Mouse (Mus musculus) fat pad, adult 2 months (tissue): ENCODE data around the gene Zkscan16.

Source experiments
- DNase-seq: peaks from one replicate; pipeline ENCODE4 v3.0.0-alpha.2; 2011; ENCODE audit warnings: low read depth, low spot score; ENCODE audit errors: extremely low read depth

Zkscan16 gene

DNA sequence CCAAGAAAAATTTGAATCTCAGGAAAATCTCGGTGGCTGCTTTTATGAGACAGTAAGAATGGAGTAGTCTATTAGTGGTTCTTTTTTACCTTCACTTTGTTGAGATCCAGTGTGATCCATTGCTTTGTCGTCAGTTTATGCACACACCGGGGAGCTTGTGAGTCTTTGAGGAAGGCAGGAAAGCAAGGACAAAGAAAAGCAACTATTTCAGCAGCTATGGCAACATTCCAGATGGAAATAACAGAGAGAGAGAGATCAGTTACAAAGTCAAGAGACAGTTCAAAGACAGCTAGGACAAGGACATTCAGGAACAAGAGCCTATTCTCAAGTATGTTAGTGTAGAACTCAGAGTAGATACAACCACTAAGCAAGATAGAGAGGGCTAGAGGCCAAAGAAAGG, 7.6 kb upstream of the Zkscan16 start:
- no peak for DNase-seq

DNA sequence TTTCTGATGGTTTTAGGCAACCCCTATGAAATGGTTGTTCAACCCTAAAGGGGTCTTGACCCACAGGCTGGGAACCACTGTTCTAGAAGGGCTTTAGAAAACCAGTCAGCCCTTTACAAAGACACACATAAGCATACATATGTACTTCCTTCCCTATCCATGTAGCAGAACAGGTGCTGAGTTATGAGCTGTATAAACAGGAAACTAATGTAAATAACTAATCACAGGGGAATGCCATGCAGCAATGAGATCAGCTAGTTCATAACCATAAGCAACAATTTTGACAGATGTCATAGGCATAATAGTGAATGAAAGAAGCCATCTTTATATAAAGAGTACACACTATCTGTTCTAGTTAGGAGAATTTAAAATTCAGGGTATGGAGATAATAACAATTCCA, 1.8 kb upstream of the Zkscan16 start:
- no peak for DNase-seq

DNA sequence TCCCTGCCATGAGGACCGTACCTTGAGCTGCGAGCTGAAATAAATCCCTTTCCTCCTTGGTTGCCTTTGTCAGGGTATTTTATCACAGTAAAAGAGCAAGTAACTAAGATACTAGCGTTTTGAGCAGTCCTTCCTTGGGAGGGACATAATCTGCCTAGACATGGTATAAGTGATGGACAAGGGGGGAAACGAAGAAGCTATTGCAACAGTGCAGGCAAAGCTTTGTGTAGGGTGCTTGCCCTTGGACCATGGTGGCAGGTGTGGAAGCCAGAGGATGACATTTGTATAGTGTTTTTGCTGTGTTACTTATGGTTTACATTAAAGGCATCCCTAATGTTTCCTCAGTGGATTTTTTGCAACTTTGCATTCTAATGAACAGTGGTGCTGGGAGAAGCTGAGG, 486 bp upstream of the Zkscan16 start:
- no peak for DNase-seq

DNA sequence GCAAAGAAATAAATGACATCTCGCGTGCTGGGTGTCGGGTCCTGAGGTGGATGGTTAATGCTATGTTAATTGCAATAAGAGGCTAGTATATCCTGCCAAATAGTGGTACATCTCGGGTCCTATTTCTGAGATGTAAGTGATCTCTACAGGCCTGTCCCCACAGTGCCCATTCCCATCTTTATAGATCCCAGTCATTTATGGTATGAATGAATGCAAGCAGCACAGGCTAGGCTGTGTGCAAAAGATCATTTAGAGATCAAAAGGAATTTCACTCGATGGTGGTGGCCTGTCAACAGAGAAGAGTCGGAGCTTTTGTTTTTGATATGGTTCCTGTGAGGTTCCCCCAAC, 752 bp downstream of the Zkscan16 start:
- no peak for DNase-seq

DNA sequence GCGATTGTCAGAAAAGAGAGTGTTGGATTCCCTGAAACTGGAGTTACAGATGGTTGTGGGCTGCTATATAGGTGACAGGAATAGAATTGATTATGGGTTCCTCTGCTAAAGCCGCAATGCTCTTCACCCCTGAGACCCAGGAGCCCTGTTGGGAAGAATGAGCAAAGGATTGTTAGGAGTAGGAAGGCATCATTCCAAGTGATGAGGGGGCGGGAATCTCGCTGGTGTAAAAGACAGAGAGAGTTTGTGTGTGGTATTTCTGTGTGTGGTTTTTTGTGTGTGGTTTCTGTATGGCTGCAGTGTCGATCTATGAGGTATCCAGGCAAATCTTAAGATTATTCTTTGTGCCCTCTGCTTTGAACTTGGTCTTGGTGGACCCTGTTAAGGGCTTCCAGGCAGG, 1.3 kb downstream of the Zkscan16 start:
- DNase-seq, result no peak

DNA sequence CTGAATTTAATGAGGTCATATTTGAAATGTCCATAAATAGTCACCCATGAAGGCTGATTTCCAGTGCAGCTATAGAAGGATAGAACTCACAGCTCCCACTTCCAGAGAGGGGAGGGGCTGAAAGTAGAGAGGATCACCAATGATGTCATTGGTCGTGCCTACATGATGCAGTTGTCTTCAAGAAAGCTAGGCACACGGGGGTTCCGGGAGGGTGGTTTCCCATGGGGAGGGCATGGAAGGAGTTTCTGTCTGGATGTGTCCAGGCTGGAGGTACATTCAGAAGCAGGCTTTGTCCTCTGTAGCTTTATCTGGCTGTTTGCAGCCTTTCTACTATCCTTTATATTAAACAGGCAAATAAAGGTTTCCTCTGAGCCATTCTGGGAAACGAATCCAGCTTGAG, 5.0 kb downstream of the Zkscan16 start:
- no peak for DNase-seq

DNA sequence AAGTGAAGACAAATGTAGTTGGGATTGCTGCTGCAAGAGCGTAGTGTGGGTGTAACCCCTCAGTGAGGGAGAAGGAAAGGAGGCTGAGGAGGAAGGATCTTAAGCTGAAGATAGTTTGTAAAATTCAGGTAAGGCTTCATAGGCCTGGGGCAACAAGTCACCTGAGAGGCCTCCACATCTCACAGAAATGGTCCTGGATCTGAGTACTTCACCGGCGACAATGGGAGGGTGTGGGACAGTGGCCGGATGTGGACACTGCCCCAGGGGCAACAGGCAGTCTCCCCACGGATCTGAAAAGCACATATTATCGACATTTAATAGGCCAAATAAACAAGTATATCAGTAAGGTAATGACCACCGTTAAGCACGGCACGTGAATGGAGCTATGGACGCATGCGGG, 9.2 kb downstream of the Zkscan16 start:
- no peak for DNase-seq

DNA sequence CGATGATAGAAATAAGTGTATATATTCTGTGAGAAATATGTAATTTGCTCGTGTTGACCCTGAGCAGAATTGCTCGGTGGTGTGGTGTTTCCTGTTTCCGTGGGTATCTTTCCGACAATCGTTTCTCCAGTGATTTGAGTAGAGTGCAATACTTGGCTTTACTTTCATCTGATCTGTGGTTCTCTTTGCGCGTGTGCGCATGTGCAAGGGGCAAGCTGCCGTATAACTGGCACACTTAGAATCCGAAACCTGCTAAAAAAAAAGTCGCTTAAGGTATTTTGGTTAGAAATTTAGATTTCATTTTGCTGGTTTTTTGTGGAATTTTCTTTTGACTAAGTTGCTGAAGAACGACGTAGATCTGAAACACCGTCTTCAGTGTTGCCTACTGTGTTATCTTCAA, 18.3 kb downstream of the Zkscan16 start:
- DNase-seq, result no peak

DNA sequence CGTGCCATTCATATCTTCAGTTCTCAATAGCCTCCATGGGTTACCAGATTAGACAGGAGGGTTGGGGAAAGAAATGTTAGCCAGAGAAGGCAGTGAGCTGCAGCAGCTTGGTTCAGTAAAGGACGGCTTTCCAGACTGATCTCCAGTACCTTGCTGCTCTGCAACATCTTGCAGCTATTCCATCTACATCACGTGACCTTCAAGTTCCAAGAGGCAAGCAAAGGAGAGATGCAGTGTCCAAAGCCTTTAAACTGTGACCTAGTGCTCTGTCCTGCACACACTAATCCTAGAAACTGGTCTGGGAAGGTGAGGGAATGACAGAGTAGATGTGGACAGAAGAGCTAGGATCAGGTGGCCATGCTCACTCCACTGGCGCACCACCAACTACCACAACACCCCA, 19.8 kb downstream of the Zkscan16 start:
- no peak for DNase-seq

DNA sequence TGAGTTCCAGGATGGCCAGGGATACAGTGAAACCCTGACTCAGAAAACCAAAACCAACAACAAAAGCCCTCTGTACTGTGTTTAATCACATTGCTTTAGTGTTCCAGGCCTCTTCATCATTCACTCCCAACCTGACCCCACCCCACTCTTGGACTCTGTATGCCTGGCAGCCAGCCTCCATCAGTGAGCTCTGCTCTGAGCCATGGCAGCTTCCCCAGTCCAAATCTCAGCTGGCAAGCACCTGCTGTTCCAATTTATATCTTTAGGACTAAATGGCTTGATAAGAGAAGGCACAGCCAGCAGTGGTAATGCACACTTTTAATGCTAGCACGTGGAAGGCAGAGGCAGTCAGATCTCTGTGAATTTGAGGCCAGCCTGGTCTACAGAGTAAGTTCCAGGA, 21.7 kb downstream of the Zkscan16 start:
- no peak for DNase-seq

DNA sequence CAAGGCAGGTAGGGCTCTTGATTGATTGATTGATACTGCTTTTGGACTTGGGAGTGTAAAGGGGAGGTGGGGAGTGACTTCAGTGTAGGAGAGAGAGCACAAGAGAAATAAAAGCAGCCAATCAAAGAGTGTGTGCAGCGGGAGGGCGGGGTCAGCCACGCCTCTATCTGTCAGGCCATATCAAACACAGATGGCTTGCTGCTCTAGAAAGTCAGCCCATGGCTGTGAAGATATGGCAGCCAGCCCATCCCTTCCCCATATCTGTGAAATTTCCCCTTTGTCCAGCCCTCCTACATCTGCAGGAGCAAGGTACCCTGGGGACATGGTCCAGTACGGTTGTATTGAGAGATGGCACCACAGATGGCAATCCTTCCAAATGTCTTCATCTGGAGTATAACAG, 27.2 kb downstream of the Zkscan16 start:
- no peak for DNase-seq

DNA sequence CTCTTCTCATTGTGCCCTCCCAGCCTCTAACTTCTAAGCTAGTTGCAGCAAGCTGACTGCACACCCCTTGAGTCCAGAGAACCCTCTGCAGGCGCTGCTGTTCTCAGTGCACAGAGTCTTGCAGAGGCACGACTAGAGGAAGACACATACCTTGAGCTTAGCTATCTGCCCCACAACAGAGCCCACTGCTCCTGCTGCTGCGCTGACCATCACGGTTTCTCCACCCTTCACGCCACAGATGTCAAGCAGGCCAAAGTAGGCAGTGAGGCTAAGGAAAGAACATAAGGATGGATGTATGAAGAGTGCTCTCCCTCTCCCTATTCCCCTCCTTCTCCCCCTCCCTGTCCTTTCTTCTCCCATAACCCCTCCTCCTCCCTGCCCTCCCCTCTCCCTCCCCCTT, 32.3 kb downstream of the Zkscan16 start:
- no peak for DNase-seq

DNA sequence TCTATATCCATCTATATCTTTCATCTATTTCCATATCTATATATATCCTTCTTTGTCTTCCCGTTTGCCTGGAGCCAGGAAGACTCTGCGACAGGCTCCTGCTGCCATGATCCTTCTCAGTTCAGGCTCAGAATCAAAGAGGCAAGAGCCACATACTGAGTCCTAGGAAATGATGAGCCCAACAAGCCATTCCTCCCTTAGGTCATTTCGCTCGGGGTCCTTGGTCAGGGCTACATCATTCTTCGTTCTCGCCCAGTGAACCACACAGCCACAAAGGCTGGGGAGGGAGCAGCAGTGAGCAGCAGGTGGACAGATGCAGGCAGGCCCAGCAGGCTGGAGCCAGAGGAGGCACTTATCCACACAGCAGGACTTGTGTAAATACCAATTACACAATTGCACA, 38.0 kb downstream of the Zkscan16 start:
- DNase-seq, result no peak

DNA sequence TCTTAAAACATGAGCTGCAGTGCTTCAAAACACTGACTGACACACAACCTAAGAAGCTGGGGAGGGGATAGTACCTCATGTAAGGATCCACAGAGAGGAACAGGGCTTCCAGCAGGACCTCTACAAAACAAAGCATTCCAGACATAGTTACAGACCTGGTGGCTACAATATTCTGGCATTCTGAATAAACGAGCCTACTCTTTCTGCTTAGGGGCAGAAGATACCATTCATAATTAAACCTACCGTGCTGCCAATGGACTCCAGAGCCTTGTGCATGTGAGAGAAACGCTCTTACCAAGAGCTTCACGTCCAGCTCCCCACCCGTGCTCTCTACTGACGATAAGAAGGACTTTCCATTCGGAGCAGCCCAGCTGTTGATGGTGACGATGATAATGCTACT, 39.4 kb downstream of the Zkscan16 start:
- no peak for DNase-seq

DNA sequence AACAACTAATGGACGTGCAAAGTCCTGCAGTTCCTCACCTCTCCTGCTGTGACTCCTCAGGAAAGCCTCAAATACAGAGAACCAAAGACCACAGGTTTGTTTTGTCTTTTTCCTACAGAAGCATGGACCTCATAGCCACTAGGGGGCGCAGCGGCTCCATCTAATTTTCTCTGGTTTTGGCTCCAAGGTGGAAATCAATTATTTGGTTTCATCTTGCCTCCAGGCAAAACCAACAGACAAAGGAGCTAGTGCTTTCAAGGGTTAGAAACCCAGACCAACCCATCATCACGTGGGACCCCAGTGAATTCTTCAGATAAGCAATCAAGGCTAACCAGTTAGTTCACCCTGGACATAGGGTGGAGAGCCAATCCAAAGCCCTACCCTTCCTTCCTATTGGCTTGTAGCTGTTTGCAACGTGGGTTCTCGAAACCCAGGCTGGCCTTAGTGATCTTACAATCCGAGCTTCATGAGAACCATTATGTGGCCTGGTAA, 41.8 kb downstream of the Zkscan16 start:
- DNase-seq, result no peak

DNA sequence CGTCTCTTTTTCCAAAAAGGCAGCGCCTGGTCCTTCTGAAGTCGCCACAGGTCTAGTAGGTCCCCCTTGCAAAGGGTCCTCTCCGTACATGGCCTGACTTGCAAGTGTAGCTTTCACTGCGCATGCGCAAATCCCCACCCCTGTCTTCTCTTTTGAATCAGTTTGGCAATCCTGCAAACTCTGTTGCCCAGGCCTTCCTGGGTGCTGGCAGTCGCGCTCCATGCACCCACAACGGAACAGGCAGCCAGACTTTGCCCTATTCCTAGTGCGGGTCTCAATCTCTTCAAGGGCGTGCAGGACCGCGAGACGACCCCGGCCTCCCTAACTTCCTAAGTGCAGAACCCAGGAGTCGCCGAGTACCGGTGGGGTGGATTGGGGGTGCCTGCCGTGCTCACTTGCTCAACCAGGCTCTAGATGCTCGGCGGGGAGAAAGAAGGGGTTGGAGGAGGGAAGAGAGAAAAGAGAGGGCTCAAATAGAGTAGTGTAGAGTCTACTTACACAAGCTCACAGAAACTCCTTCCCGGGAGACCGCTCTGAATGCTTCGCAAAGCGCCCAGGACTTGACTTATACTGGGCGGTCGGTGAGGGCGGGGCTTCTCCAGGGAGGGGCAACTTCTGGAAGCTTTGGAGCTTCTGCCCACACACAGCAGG, 43.2 kb downstream of the Zkscan16 start, which contains the start of gene Ptgr1:
Gene Ptgr1, minus strand, starts transcription at position 580 of the 651 bp plus-strand sequence.
- no peak for DNase-seq

DNA sequence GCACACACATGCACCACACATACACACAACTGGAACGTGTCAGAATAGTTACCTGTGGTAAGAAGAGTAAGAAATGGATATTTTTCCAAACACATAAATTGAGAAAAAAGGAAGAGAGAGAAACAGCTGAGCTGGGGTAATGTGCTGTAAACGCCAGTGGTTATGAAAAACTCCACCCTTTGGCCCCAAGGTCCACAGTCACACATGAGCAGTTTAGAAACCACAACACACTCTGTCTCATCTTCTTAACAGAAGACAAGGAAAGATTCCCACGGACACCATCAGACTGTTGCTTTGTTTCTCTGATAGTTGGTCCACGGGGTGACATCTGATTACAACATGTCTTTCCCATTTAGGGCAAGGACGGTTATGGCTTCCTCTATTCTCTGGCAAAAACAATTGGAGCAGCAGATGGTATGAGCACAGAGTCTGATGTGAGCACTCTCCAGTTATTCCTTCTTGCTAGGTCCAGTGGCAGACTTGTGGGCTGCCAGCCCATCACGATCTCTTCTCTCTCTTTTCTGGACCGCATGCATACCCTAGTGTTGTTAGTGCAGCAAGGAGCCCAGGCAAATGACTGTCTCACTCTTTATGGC, 46.0 kb downstream of the Zkscan16 start:
- DNase-seq, result no peak

DNA sequence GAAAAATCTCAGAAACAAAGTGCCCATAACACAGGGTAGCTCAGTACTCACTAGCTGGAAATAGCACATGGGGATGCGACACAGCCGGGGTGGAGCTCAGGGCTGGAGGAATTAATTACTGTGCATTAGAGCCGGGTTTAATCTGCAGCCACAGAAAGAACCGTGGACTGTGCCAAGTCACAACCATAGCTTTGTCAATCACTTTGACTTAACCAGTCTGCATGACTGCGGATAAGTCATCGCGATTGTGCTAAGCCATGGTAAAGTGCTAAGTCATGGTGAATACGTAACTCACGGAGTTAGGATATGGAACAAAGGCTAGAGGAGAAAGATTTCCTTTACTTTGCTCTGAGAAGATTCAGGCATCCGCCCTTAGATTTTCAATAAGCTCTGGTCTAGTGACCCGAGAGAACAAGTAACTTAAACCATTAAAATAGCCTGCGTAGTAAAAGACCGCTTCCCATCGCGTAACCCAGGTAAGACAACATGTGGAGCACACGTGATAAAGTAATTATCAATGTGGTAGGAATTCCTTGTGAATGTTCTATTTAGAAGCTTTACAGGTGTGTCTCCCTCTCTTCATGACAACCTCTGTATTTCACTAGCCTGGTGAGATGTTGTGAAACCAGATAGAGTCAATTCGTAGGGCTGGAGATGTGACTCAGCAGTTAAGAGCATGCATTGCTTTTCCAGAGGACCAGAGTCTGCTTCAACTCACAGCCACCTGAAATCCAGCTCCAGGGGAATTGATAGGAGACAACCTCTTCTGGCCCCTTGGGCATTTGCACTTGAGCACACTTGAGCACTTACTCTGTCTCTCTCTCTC, 47.4 kb downstream of the Zkscan16 start:
- DNase-seq, result no peak

DNA sequence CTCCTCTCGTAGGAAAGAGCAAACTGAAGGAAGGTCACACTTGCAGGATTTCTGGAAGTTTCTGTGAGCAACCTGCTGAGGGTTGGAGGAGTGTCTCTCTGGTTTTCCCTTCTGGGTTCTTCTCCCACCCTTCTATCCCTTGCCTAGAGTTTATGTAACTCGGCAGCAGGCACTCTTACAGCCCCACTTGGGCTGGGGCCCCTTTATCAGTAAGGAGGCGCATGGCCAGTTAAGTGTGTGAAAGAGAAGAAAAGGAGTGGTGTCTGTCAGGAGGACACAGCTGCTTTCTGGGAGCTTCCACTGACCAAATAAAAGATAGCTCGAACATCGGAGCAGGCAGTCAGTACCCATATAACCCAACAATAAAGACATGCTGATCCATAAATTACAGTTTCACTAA, 48.8 kb downstream of the Zkscan16 start:
- no peak for DNase-seq

DNA sequence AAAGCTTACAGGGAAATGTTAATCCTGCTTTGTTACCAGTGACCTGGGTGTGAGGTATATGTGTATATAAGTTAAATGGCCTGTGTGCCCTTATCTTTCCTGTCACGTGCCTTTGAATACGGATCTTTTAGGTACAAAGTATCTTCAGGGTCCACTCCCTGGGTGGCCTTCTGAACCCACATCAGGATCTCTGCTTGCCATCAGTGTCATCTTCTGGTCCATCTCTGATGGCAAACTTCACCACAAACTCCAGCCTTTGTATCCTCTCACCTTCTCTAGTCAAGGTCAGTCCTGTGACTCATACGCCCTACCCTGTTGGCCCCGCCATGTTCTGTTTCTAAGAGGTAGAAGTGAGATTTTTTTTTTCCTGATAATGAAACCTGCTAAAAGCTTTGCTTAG, 51.3 kb downstream of the Zkscan16 start, which contains the start of gene Dnajc25:
Gene Dnajc25, plus strand, starts transcription at position 301 of the 400 bp plus-strand sequence.
- no peak for DNase-seq

DNA sequence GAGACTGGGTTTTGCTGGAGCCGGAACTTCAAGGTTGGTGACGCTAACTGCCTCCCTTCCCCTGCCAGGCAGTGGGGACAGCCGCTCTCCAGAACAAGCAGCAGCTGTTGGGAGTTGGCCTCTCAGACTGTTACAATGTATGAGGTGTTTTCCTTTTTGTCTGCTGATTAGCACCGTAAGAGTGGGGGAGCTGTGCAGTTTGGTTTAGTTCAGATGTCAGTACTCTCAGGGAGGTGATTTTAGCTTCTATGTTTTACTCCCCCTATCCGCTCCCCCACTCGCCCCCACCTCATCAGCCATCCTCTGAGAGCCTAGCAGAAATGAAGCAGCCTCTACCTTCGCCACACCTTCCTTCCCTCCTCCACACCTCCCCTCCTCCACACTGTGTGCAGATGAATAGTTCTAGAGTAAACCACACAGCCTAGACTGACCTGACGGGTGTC, 51.8 kb downstream of the Zkscan16 start:
- DNase-seq, result no peak

DNA sequence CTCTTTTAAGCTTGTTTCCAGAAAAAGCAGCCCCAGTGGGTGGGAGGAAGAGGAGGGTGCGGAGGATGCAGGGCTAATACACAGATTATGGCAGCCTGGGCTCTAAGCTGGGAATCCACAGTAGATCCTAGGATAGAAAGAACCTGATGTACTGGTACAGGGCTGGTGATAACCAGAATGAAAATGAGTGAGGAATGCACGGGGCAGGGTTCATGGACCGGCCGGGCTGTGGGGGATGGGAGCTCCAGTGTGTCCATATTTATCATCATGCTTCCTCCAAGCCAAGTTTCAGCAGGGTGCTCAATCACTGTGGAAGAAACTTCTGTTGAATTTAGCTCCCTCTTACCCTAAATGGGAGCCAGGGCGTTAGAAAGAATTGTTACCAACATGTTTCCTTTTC, 53.7 kb downstream of the Zkscan16 start:
- DNase-seq, result no peak
